Mouse (Mus musculus): ENCODE data around the gene Camk1. TPM values are rescaled to one million over a fixed set of nuclear protein-coding genes. Genes with fewer than 3 reads are reported as not detected.
A peak's percentile ranks its signal among the peaks of the same experiment; 100 is the strongest.

The Camk1 gene
- polyA plus RNA-seq, 1 experiment from 2014 or later, result 79.2 TPM

DNA sequence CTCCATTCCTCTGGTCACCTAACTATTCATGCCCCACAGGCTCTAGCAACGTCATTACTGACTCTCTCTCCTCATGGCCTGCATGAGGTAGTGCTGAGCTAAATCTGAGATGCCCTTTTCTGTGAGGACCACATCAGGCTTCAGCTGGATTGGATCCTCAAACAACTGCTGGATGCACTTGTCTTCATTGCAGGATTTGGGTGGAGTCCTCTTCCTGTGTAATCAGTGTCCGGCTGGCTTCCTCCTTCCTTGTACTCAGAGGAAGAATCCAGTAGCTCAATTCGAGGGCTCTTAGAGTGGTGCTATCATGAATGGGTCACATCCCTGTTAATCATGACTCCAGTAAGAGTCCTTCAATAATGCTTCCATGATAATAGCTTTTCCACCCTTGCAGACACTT is 9.9 kb upstream of the Camk1 start:
- no peak overlapping the region for H3K4me3 ChIP-seq (replicated peaks)
- no peaks in the 10 kb centered on the region for H3K36me3 ChIP-seq
- ATAC-seq (ENCODE audit: insufficient number of reproducible peaks, insufficient read depth, low FRiP score, low TSS enrichment, low read depth), result no peak
- H3K9me3 ChIP-seq, result no peaks in the 10 kb centered on the region
- no peak overlapping the region for H3K9ac ChIP-seq (replicated peaks)
- no peak overlapping the region for H3K27ac ChIP-seq
- H3K4me2 ChIP-seq, result no peak overlapping the region
- WGBS, result 73% methylated on average over 3 of the region's 3 CpGs
- H3K4me1 ChIP-seq (replicated peaks), result no peaks in the 10 kb centered on the region
- no peaks in the 10 kb centered on the region for H3K27me3 ChIP-seq

DNA sequence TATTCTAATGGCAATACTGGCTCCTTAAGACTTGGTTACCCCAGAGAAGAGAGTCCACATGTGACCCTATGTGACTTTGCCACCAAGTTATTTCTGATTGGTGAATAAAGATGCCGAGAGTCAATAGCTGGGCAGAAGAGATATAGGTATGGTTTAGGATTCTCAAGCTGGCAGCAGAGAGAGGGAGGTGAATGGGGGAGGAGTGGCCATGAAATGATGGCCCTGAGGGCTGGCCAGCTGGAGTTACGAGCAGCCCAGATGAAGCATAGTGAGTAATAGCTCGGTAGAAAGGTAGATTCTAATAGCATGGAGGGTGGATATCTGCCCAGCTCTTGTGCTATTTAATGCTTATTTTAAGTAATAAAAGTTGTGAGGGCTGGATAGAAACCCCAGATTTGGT is 9.0 kb upstream of the Camk1 start:
- no peak overlapping the region for H3K4me3 ChIP-seq (replicated peaks)
- H3K4me1 ChIP-seq (replicated peaks), result no peaks in the 10 kb centered on the region
- no peak for ATAC-seq (ENCODE audit: insufficient number of reproducible peaks, insufficient read depth, low FRiP score, low TSS enrichment, low read depth)
- no peak overlapping the region for H3K4me2 ChIP-seq
- 58% methylated on average over 3 of the region's 3 CpGs for WGBS
- no peaks in the 10 kb centered on the region for H3K27me3 ChIP-seq
- H3K9ac ChIP-seq (replicated peaks), result no peak overlapping the region
- no peaks in the 10 kb centered on the region for H3K9me3 ChIP-seq
- no peaks in the 10 kb centered on the region for H3K36me3 ChIP-seq
- H3K27ac ChIP-seq, result no peak overlapping the region

DNA sequence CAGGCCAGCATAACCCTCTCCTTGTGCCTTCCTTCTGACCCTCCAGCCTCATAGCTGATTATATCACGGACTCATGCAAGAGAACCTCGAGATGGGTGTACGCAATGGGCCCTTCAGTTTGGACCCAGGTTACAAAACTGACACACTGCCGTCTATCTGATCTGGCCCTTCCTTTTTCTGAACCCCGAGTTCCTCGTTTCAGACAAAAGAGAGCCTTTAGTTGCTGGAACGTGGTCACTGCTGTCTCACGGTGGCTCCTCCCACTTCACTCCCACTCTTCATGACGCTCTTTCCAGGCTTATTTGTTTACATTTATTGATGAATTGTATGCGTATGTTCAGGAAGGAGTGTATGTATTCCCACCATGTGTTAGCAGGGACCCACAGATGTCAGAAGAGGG is 7.9 kb upstream of the Camk1 start:
- Histone ChIP-seq H3K4me3 (replicated peaks) (no peak overlapping the region), H3K4me1 (replicated peaks) (no peaks in the 10 kb centered on the region), H3K27ac (no peak overlapping the region), H3K36me3 (no peaks in the 10 kb centered on the region), H3K9me3 (no peaks in the 10 kb centered on the region), H3K9ac (replicated peaks) (no peak overlapping the region), H3K4me2 (no peak overlapping the region), H3K27me3 (no peaks in the 10 kb centered on the region)
- ATAC-seq (ENCODE audit: insufficient number of reproducible peaks, insufficient read depth, low FRiP score, low TSS enrichment, low read depth), result no peak
- WGBS, result 73% methylated on average over 10 of the region's 10 CpGs

DNA sequence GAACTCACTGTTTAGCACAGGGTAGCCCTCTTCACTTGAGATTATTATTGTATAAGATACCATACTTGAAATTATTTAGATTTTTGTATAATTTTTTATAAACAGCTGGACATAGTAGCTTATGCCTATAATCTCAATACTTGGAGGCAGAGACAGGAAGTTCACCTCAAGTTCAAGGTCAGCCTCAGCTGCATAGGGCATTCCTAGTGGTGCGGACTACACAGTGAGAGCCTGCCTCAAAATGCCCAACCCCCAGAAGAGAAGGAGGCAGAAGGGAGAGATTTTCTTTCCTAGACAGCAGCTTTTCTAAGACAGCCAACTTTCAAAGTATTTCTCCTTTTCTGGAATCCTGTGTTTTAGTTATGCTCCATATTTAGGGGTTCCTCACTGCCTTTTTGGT is 7.4 kb upstream of the Camk1 start:
- Histone ChIP-seq H3K9me3 (no peaks in the 10 kb centered on the region), H3K4me3 (replicated peaks) (no peak overlapping the region), H3K27me3 (no peaks in the 10 kb centered on the region), H3K4me2 (no peak overlapping the region), H3K36me3 (no peaks in the 10 kb centered on the region), H3K27ac (no peak overlapping the region), H3K4me1 (replicated peaks) (no peaks in the 10 kb centered on the region), H3K9ac (replicated peaks) (no peak overlapping the region)
- 84% methylated on average over 1 of the region's 1 CpGs for WGBS
- no peak for ATAC-seq (ENCODE audit: insufficient number of reproducible peaks, insufficient read depth, low FRiP score, low TSS enrichment, low read depth)

DNA sequence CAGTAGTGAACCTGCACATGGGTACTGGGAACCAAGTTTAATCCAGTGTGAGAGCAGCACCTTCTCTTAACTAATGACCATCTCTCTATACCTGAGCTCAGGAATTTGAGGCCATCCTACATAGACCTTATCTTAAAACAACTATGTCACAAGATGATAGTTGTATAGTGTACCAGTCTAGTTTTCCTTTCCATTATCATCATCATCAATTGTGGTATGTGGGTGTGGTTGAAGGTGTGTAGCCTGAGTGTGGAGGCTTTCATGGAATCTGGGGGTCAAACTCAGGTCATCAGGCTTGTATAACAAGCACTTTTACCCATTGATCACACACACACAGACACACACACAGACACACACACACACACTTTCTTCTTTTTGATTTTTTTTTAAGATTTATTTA is 6.8 kb upstream of the Camk1 start:
- H3K27me3 ChIP-seq, result no peaks in the 10 kb centered on the region
- H3K4me3 ChIP-seq (replicated peaks), result no peak overlapping the region
- no peak for ATAC-seq (ENCODE audit: insufficient number of reproducible peaks, insufficient read depth, low FRiP score, low TSS enrichment, low read depth)
- no peaks in the 10 kb centered on the region for H3K36me3 ChIP-seq
- H3K4me2 ChIP-seq, result no peak overlapping the region
- no peak overlapping the region for H3K9ac ChIP-seq (replicated peaks)
- H3K4me1 ChIP-seq (replicated peaks), result no peaks in the 10 kb centered on the region
- H3K9me3 ChIP-seq, result no peaks in the 10 kb centered on the region
- H3K27ac ChIP-seq, result no peak overlapping the region

DNA sequence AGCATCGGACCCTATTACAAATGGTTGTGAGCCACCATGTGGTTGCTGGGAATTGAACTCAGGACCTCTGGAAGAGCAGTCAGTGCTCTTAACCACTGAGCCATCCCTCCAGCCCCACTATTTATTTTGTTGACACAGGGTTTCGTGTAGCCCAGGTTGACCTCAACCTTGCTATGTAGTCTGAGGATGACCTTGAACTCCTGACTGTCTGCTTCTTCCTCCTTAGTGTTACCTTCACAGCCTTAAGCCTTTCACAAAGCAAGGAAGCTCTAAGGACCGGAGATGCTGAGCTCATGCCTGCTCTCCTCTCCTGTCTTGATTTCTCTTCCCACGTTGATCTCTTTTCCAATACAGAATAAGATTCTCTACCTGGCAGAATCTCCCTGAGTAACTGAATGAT is 3.1 kb upstream of the Camk1 start:
- Histone ChIP-seq H3K36me3 (no peaks in the 10 kb centered on the region), H3K27ac (no peak overlapping the region), H3K27me3 (no peaks in the 10 kb centered on the region), H3K9me3 (no peaks in the 10 kb centered on the region), H3K4me2 (no peak overlapping the region), H3K4me3 (replicated peaks) (no peak overlapping the region), H3K9ac (replicated peaks) (no peak overlapping the region), H3K4me1 (replicated peaks) (peaks cover 24% of the 10 kb centered on the region)
- 82% methylated on average over 4 of the region's 4 CpGs for WGBS
- ATAC-seq (ENCODE audit: insufficient number of reproducible peaks, insufficient read depth, low FRiP score, low TSS enrichment, low read depth), result no peak

DNA sequence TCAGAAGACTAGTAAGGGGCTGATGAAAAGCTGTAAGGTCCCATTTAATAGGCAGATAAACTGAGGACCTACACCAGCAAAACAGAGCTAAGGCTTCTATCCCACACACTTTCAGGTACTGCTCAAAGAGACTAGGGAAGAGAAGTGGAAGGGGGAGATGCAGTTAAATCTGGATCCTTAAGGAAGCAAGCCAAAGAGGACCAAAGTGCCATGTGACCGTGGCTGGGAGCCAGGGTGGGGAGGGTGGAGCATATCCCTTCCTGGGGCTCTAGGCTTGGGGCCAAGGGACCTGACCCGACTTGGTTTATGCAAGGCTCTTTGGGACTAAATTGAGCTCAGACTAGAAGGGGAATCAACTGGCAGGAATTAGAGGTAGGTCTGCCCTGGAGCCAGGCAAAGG is 537 bp upstream of the Camk1 start:
- H3K4me1 ChIP-seq (replicated peaks), result peaks cover 32% of the 10 kb centered on the region
- no peak for ATAC-seq (ENCODE audit: insufficient number of reproducible peaks, insufficient read depth, low FRiP score, low TSS enrichment, low read depth)
- H3K4me2 ChIP-seq, result peak overlapping the region; percentile 85
- H3K9me3 ChIP-seq, result no peaks in the 10 kb centered on the region
- WGBS, result 51% methylated on average over 2 of the region's 2 CpGs
- H3K4me3 ChIP-seq (replicated peaks), result no peak overlapping the region
- H3K27me3 ChIP-seq, result no peaks in the 10 kb centered on the region
- 0 out of 2 replicates have a peak overlapping the region, but pooled peaks have one; percentile 87 for H3K9ac ChIP-seq (replicated peaks)
- H3K36me3 ChIP-seq, result peaks cover 19% of the 10 kb centered on the region; the same call in 1 of the 2 replicates
- no peak overlapping the region for H3K27ac ChIP-seq

DNA sequence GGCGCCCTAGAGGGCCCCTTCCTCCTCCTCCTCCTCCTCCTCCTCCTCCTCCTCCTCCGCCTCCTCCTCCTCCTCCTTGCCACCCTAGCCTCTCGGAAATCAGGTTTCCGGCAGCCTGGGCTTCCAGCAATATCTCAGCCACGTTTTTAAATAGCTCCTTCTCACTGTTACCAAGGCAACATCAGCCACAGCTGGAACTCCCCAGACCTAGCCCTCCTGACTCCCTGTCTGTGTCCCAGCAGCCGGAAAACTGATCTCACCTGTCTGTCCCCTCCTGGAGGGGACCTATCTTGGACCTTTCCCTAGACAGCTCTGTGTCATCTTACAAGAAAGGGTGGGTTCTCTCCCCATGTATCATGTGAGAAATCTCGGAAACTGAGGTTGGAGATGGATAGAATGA is 1.5 kb downstream of the Camk1 start:
- peaks cover 38% of the 10 kb centered on the region for H3K36me3 ChIP-seq
- H3K4me1 ChIP-seq (replicated peaks), result peaks cover 32% of the 10 kb centered on the region
- H3K27ac ChIP-seq, result 0 out of 2 replicates have a peak overlapping the region, but pooled peaks have one; percentile 29
- no peaks in the 10 kb centered on the region for H3K9me3 ChIP-seq
- H3K27me3 ChIP-seq, result no peaks in the 10 kb centered on the region
- WGBS, result 53% methylated on average over 3 of the region's 7 CpGs
- H3K4me2 ChIP-seq, result peak overlapping the region; percentile 85
- no peak overlapping the region for H3K9ac ChIP-seq (replicated peaks)
- H3K4me3 ChIP-seq (replicated peaks), result peak overlapping the region; percentile 11; the same call in 1 of the 2 replicates
- no peak for ATAC-seq (ENCODE audit: insufficient number of reproducible peaks, insufficient read depth, low FRiP score, low TSS enrichment, low read depth)

DNA sequence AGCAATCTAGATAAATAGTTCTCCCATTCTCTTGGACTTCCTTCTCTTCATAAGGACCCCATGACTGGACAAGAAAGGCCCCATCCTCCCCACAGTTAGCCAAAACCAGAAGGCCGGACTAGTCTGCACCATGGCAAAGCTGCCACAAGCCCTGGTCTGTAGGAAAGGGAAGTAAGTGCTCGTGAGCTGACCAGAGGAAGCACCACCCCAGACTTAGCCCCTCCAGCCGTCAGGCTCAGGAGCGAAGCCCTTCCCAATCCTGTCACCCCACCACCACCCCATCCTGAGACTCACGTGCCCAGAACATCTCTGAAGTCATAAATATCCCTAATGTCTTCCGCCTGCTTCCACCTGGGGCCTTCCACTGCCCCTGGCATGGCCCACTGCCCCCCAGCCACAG is 2.2 kb downstream of the Camk1 start:
- ATAC-seq (ENCODE audit: insufficient number of reproducible peaks, insufficient read depth, low FRiP score, low TSS enrichment, low read depth), result no peak
- H3K9ac ChIP-seq (replicated peaks), result no peak overlapping the region; the same call in 1 of the 2 replicates
- no peak overlapping the region for H3K4me3 ChIP-seq (replicated peaks)
- no peaks in the 10 kb centered on the region for H3K9me3 ChIP-seq
- WGBS, result 77% methylated on average over 6 of the region's 6 CpGs
- peaks cover 43% of the 10 kb centered on the region for H3K36me3 ChIP-seq
- H3K27me3 ChIP-seq, result no peaks in the 10 kb centered on the region
- 0 out of 2 replicates have a peak overlapping the region, but pooled peaks have one; percentile 85 for H3K4me2 ChIP-seq
- no peak overlapping the region for H3K27ac ChIP-seq
- H3K4me1 ChIP-seq (replicated peaks), result peaks cover 32% of the 10 kb centered on the region

DNA sequence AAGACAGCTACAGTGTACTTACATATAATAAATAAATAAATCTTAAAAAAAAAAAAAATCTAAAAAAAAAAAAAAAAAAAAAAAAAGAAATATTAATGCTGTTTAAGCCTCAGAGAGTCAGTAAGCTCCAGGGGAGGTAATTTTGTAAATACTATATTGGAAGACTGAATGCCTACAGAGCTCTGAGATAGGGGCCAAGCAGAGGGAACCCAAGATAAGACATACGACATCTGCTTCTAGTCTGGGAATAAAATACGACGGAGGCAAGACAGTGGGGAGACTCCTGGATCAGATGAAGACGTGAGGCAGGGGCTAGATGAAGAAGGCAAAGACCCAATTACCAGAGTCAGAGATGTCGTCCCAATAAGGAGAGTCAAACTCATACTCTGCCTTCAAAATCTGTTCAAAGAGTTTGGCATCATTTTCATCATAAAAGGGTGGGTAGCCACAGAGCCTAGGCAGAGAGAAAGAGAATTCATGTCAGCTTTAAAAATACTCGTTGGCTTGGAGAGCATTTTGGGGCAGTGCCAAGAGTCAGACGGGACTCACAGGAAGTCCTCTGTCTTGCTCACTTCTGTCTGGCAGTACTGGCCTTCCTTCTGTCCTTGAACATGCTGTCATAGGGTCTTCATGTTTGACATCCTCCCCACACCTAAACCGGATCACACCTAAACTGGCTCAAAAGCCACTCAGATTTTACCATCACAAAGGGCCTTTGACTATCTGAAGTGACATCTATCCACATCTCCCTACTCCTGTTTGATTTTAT is 6.7 kb downstream of the Camk1 start:
- Histone ChIP-seq H3K36me3 (peaks cover 85% of the 10 kb centered on the region), H3K27ac (no peak overlapping the region), H3K4me3 (replicated peaks) (no peak overlapping the region), H3K4me1 (replicated peaks) (peaks cover 10% of the 10 kb centered on the region), H3K9ac (replicated peaks) (no peak overlapping the region), H3K27me3 (no peaks in the 10 kb centered on the region), H3K4me2 (no peak overlapping the region), H3K9me3 (no peaks in the 10 kb centered on the region)
- ATAC-seq (ENCODE audit: insufficient number of reproducible peaks, insufficient read depth, low FRiP score, low TSS enrichment, low read depth), result no peak
- 77% methylated on average over 8 of the region's 8 CpGs for WGBS

DNA sequence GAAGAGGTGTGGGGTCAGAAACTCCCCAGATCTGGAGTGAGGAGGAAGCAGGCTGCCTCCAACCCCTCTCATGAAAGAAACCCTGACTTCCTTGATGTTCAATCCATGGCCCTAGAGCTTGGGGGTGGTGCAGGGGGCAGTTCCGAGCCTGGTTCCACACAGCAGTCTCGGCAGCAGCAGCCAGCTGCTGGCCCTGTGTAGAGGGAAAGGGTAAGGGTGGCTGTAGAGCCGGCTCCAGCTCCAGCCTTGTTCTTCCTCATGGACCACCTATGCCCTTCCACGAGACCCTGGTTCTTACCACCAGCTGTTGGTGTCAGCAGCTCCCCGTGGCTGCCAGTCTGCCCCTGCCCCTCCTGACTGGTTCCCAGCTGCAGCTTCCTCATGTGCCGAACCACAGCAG is 9.6 kb downstream of the Camk1 start:
- Histone ChIP-seq H3K27me3 (no peaks in the 10 kb centered on the region), H3K9me3 (no peaks in the 10 kb centered on the region), H3K4me3 (replicated peaks) (no peak overlapping the region), H3K9ac (replicated peaks) (no peak overlapping the region), H3K36me3 (peaks cover 86% of the 10 kb centered on the region), H3K4me2 (no peak overlapping the region), H3K4me1 (replicated peaks) (no peaks in the 10 kb centered on the region), H3K27ac (no peak overlapping the region)
- no peak for ATAC-seq (ENCODE audit: insufficient number of reproducible peaks, insufficient read depth, low FRiP score, low TSS enrichment, low read depth)
- WGBS, result 78% methylated on average over 6 of the region's 6 CpGs
